Mouse (Mus musculus) CH12.LX (cell line): Measurements from ENCODE around the gene Pet100. TPM values are rescaled to one million over a fixed set of nuclear protein-coding genes. Genes with fewer than 3 reads are reported as not detected.

Experiments used
- DNase-seq: peaks from one replicate; pipeline ENCODE4 v3.0.0-alpha.2; 2013; ENCODE audit errors: extremely low read depth
- H3K27ac ChIP-seq: 2 replicates; pipeline ENCODE4 v1.5.1; 2012; ENCODE audit warnings: low read depth, mild to moderate bottlenecking, control low read depth, moderate library complexity; ENCODE audit not compliant: insufficient read depth
- H3K27me3 ChIP-seq: replicated peaks from 2 replicates; pipeline ENCODE3; 2012; ENCODE audit warnings: inconsistent platforms
- H3K36me3 ChIP-seq, 2 experiments: replicated peaks in 1 of 2; 2 replicates each; pipeline versions ENCODE3 to v1.6.1; 2012; ENCODE audit warnings: inconsistent platforms in 1 of 2, low read length in 1 of 2, mild to moderate bottlenecking in 1 of 2, mixed read lengths in 1 of 2, moderate library complexity in 1 of 2; ENCODE audit not compliant: control insufficient read depth in 1 of 2, insufficient read depth in 1 of 2
- H3K4me1 ChIP-seq, 2 experiments: 2 replicates each; pipeline ENCODE4 v1.6.1; 2012; ENCODE audit warnings: inconsistent platforms in 1 of 2, moderate library complexity in 1 of 2; ENCODE audit not compliant: insufficient read depth in 2 of 2, control insufficient read depth in 1 of 2
- H3K4me2 ChIP-seq: 2 replicates; pipeline ENCODE4 v1.6.1; 2012; ENCODE audit warnings: low read depth, mild to moderate bottlenecking, control low read depth; ENCODE audit not compliant: poor library complexity, insufficient read depth, severe bottlenecking
- H3K4me3 ChIP-seq, 3 experiments: fragments of 150-350 bp in 1 of 3; sonication (generic) in 1 of 3; replicated peaks in 1 of 3; 2 replicates each; pipeline versions ENCODE3 to v1.5.1; 2011 to 2012; ENCODE audit warnings: low read depth in 2 of 3, low read length in 2 of 3, mild to moderate bottlenecking in 2 of 3, moderate library complexity in 2 of 3, control low read depth in 1 of 3, improper control_type of control experiment in 1 of 3, inconsistent platforms in 1 of 3, mixed read lengths in 1 of 3; ENCODE audit not compliant: poor library complexity in 1 of 3
- H3K79me2 ChIP-seq: replicated peaks from 2 replicates; pipeline ENCODE4 v1.6.1; 2012; ENCODE audit warnings: mild to moderate bottlenecking, moderate library complexity; ENCODE audit not compliant: control insufficient read depth, poor library complexity, insufficient read depth, severe bottlenecking; ENCODE audit errors: extremely low read depth
- H3K9ac ChIP-seq: 2 replicates; pipeline ENCODE4 v1.6.1; 2012; ENCODE audit warnings: low read depth, mild to moderate bottlenecking, control low read depth, moderate library complexity; ENCODE audit not compliant: insufficient read depth
- H3K9me3 ChIP-seq: replicated peaks from 2 replicates; pipeline ENCODE3; 2012; ENCODE audit warnings: low read length, inconsistent platforms, mixed read lengths
- CHD1 ChIP-seq: IDR thresholded peaks from 2 replicates; pipeline ENCODE4 v1.6.1; 2012; ENCODE audit warnings: low read depth, low read length, improper control_type of control experiment, inconsistent platforms
- CHD2 ChIP-seq: IDR thresholded peaks from 2 replicates; pipeline ENCODE4 v1.6.1; 2011; ENCODE audit warnings: low read length, improper control_type of control experiment
- CTCF ChIP-seq, 2 experiments: IDR thresholded peaks in 1 of 2; conservative IDR thresholded peaks in 1 of 2; 2 replicates each; pipeline ENCODE4 v1.5.1; 2011 to 2012; ENCODE audit warnings: low read depth in 2 of 2, low read length in 2 of 2, improper control_type of control experiment in 1 of 2, inconsistent platforms in 1 of 2, mild to moderate bottlenecking in 1 of 2, moderate library complexity in 1 of 2
- E2F4 ChIP-seq: IDR thresholded peaks from 2 replicates; pipeline ENCODE4 v1.6.1; 2011; ENCODE audit warnings: low read depth, low read length, improper control_type of control experiment; ENCODE audit not compliant: insufficient replicate concordance
- ELF1 ChIP-seq: IDR thresholded peaks from 2 replicates; pipeline ENCODE4 v1.6.1; 2014; ENCODE audit warnings: low read depth, mild to moderate bottlenecking, inconsistent platforms, low read length, improper control_type of control experiment
- EP300 ChIP-seq: IDR thresholded peaks from 2 replicates; pipeline ENCODE4 v1.6.1; 2011; ENCODE audit warnings: low read length, improper control_type of control experiment
- HCFC1 ChIP-seq: IDR thresholded peaks from 2 replicates; pipeline ENCODE4 v1.6.1; 2012; ENCODE audit warnings: low read depth, mild to moderate bottlenecking, inconsistent platforms, low read length, improper control_type of control experiment
- IRF4 ChIP-seq: IDR thresholded peaks from 2 replicates; pipeline ENCODE4 v1.6.1; 2014; ENCODE audit warnings: low read depth, mild to moderate bottlenecking, inconsistent platforms, low read length, improper control_type of control experiment
- MAX ChIP-seq: IDR thresholded peaks from 2 replicates; pipeline ENCODE4 v1.6.1; 2011; ENCODE audit warnings: low read length, improper control_type of control experiment
- MEF2A ChIP-seq: IDR thresholded peaks from 2 replicates; pipeline ENCODE4 v1.6.1; 2014; ENCODE audit warnings: low read depth, mild to moderate bottlenecking, inconsistent platforms, low read length, improper control_type of control experiment, borderline replicate concordance
- MXI1 ChIP-seq: IDR thresholded peaks from 2 replicates; pipeline ENCODE4 v1.6.1; 2011; ENCODE audit warnings: mild to moderate bottlenecking, low read depth, low read length, improper control_type of control experiment
- NELFE ChIP-seq: IDR thresholded peaks from 2 replicates; pipeline ENCODE4 v1.6.1; 2011; ENCODE audit warnings: low read depth, low read length, improper control_type of control experiment
- NRF1 ChIP-seq: IDR thresholded peaks from 2 replicates; pipeline ENCODE4 v1.6.1; 2014; ENCODE audit warnings: low read depth, mild to moderate bottlenecking, inconsistent platforms, low read length, improper control_type of control experiment, moderate library complexity
- POLR2A ChIP-seq: IDR thresholded peaks from 2 replicates; pipeline ENCODE4 v1.6.1; 2011; ENCODE audit warnings: low read depth, mild to moderate bottlenecking, improper control_type of control experiment, low read length
- POLR2AphosphoS2 ChIP-seq: IDR thresholded peaks from 2 replicates; pipeline ENCODE4 v1.6.1; 2011; ENCODE audit warnings: low read depth, low read length, improper control_type of control experiment
- RCOR1 ChIP-seq: conservative IDR thresholded peaks from 2 replicates; pipeline ENCODE4 v1.6.1; 2012; ENCODE audit warnings: low read depth, mild to moderate bottlenecking, inconsistent platforms, low read length, improper control_type of control experiment
- SIN3A ChIP-seq: IDR thresholded peaks from 2 replicates; pipeline ENCODE4 v1.6.1; 2012; ENCODE audit warnings: low read length, improper control_type of control experiment, inconsistent platforms
- TBP ChIP-seq: conservative IDR thresholded peaks from 2 replicates; pipeline ENCODE4 v1.6.1; 2011; ENCODE audit warnings: low read depth, low read length, improper control_type of control experiment
- TCF12 ChIP-seq: IDR thresholded peaks from 2 replicates; pipeline ENCODE4 v1.6.1; 2014; ENCODE audit warnings: low read depth, mild to moderate bottlenecking, inconsistent platforms, low read length, improper control_type of control experiment
- USF1 ChIP-seq: IDR thresholded peaks from 2 replicates; pipeline ENCODE4 v1.6.1; 2014; ENCODE audit warnings: low read depth, mild to moderate bottlenecking, inconsistent platforms, low read length, improper control_type of control experiment
- USF2 ChIP-seq: conservative IDR thresholded peaks from 2 replicates; pipeline ENCODE4 v1.6.1; 2011; ENCODE audit warnings: low read depth, low read length, improper control_type of control experiment
- ZKSCAN1 ChIP-seq: IDR thresholded peaks from 2 replicates; pipeline ENCODE4 v1.6.1; 2012; ENCODE audit warnings: low read depth, inconsistent platforms, low read length, improper control_type of control experiment, borderline replicate concordance
- ZMIZ1 ChIP-seq: IDR thresholded peaks from 2 replicates; pipeline ENCODE4 v1.6.1; 2012; ENCODE audit warnings: low read depth, mild to moderate bottlenecking, inconsistent platforms, low read length, improper control_type of control experiment
- dilution Hi-C: fragments of 300-500 bp; cut with MboI; formaldehyde crosslinking; loops from 2 replicates; pipeline ENCODE4 v1.14.3; 2020; ENCODE audit warnings: low sequenced_read_pairs; ENCODE audit not compliant: extremely low pct_unique_long_range_greater_than_20kb, extremely low pct_ligation_motif_present
- in situ Hi-C: fragments of 300-500 bp; cut with MboI; formaldehyde crosslinking; loops from 3 replicates; pipeline ENCODE4 v1.14.3; 2019; ENCODE audit warnings: low sequenced_read_pairs, low pct_ligation_motif_present, low pct_unique_long_range_greater_than_20kb, mixed read lengths
- polyA plus RNA-seq: library from polyadenylated mRNA; unstranded; fragments of >175 nt; gene quantifications from 2 replicates; pipeline ENCODE4 v1.2.1, GENCODE M21; 2012; ENCODE audit warnings: low read depth; ENCODE audit not compliant: insufficient read length
- total RNA-seq, 2 experiments: library from RNA; depleted of rRNA; stranded (reverse); fragments of 300-350 nt in 1 of 2; fragments of >200 nt in 1 of 2; gene quantifications; 2 replicates each; pipeline ENCODE4 v1.2.3; 2012 to 2014

Gene Pet100
- total and polyA plus RNA-seq, 3 experiments = 39.0 to 70.2 (median 62.7) TPM

GRCm38 (mm10) chr8:3630647-3631477, 9.5 kb downstream of the Pet100 start, which contains the start of gene Stxbp2:
Stxbp2 (plus strand) TSS chr8:3630955.
- in situ Hi-C loops (no loop called here), dilution Hi-C loops (no loop called here)
- peak; percentile 87 for DNase-seq
- Histone ChIP-seq H3K27me3 (peaks cover 2% of the 10 kb centered on the region), H3K4me3 (peak within 1 kb of the TSS; percentile 91 to 98 (median 97)), H3K9me3 (no peaks in the 10 kb centered on the region), H3K79me2 (peaks cover 16% of the 10 kb centered on the region), H3K27ac (peak within 1 kb of the TSS; percentile 47; the same call in 1 of the 2 replicates), H3K36me3 (peaks cover 28 to 40% of the 10 kb centered on the region in 2 experiments), H3K9ac (peak within 1 kb of the TSS; percentile 85), H3K4me2 (peak within 1 kb of the TSS; percentile 63), H3K4me1 (peaks cover 7 to 34% of the 10 kb centered on the region in 2 experiments)
- no peak for TF ChIP-seq CHD1
- TF ChIP-seq EP300 = no peak
- peak; percentile 80 for TF ChIP-seq MAX
- peak; percentile 57 for TF ChIP-seq MXI1
- peak; percentile 98 for TF ChIP-seq ELF1
- TF ChIP-seq TCF12 = peak; percentile 90
- peak; percentile 89 for TF ChIP-seq NELFE
- 0 out of 2 replicates have a peak, but pooled peaks have one; percentile 56 for TF ChIP-seq POLR2AphosphoS2
- TF ChIP-seq CTCF (conservative IDR thresholded peaks at IDR 0.05 in 1 of 2, IDR thresholded peaks at IDR 0.05 in 1 of 2; ENCODE audit: low read depth in 2 of 2, low read length in 2 of 2) = no peak
- peak; percentile 68; the same call in 1 of the 2 replicates for TF ChIP-seq TBP
- peak; percentile 58; the same call in 1 of the 2 replicates for TF ChIP-seq HCFC1
- TF ChIP-seq SIN3A = peak; percentile 64
- TF ChIP-seq IRF4 = peak; percentile 19; the same call in 1 of the 2 replicates
- peak; percentile 62 for TF ChIP-seq NRF1
- TF ChIP-seq POLR2A = peak; percentile 88
- no peak; the same call in 1 of the 2 replicates for TF ChIP-seq ZMIZ1
- TF ChIP-seq USF2 = no peak; the same call in 1 of the 2 replicates
- TF ChIP-seq USF1 = peak; percentile 53

- peak overlapping the region; percentile 47; the same call in 1 of the 2 replicates for H3K27ac ChIP-seq
These were observed 10.1 kb downstream of the Pet100 start for GRCm38 (mm10) chr8:3631478-3631875.

More at GRCm38 (mm10) chr8:3631478-3631875, 10.1 kb downstream of the Pet100 start:
- in situ Hi-C loops (no loop called here), dilution Hi-C loops (no loop called here)
- Histone ChIP-seq H3K4me1 (peaks cover 7 to 34% of the 10 kb centered on the region in 2 experiments), H3K9ac (peak overlapping the region; percentile 85), H3K79me2 (peaks cover 16% of the 10 kb centered on the region), H3K9me3 (no peaks in the 10 kb centered on the region), H3K36me3 (peaks cover 34 to 43% of the 10 kb centered on the region in 2 experiments), H3K4me2 (peak overlapping the region; percentile 39), H3K27me3 (peaks cover 2% of the 10 kb centered on the region), H3K4me3 (peak overlapping the region; percentile 91 to 98 (median 97))
- DNase-seq = peak; percentile 56
- TF ChIP-seq CHD2 (peak; percentile 80; the same call in 1 of the 2 replicates), ZMIZ1 (no peak), ELF1 (peak; percentile 71), TBP (no peak), CTCF (conservative IDR thresholded peaks at IDR 0.05 in 1 of 2, IDR thresholded peaks at IDR 0.05 in 1 of 2; ENCODE audit: low read depth in 2 of 2, low read length in 2 of 2) (no peak), HCFC1 (peak; percentile 27; the same call in 1 of the 2 replicates), ZKSCAN1 (no peak), E2F4 (no peak), MEF2A (no peak), MXI1 (no peak), SIN3A (no peak), EP300 (no peak), RCOR1 (no peak)
